Mouse (Mus musculus) left cerebral cortex, adult 8-10 months (tissue): ENCODE data around the gene Trim25. TPM values are rescaled to one million over a fixed set of nuclear protein-coding genes. Genes with fewer than 3 reads are reported as not detected.
A peak's percentile ranks its signal among the peaks of the same experiment; 100 is the strongest.
"Not testable (repeated sequence)": the region's sequence is repeated elsewhere in the genome, so short reads cannot be mapped to it uniquely, and the experiment has no call there.

Experiments used
- DNase-seq, 2 experiments: peaks; one replicate each; pipeline ENCODE4 v3.0.0; 2022; ENCODE audit warnings: low spot score in 2 of 2
- total RNA-seq, 4 experiments: library from RNA; stranded (reverse); gene quantifications; 2 replicates each; pipeline ENCODE4 v1.2.4; 2022

Trim25 gene
- total RNA-seq, 4 experiments from 2014 or later: 4.6 to 6.3 (median 5.7) TPM

- DNase-seq: no peak
These were observed 24.3 kb downstream of the Trim25 start for GRCm38 (mm10) chr11:89023477-89023876.

GRCm38 (mm10) chr11:89024181-89024881 is 25.2 kb downstream of the Trim25 start:
- no peak for DNase-seq

GRCm38 (mm10) chr11:89025603-89026002 is 26.4 kb downstream of the Trim25 start:
- no peak for DNase-seq

GRCm38 (mm10) chr11:89026117-89026516 is 26.9 kb downstream of the Trim25 start:
- no peak for DNase-seq

- DNase-seq: no peak
These were observed 28.8 kb downstream of the Trim25 start for GRCm38 (mm10) chr11:89027955-89028361.

GRCm38 (mm10) chr11:89028871-89029405 is 29.8 kb downstream of the Trim25 start:
- no peak for DNase-seq

- DNase-seq: no peak
These were observed 31.4 kb downstream of the Trim25 start for GRCm38 (mm10) chr11:89030552-89030951.

- no peak for DNase-seq
These were observed 32.0 kb downstream of the Trim25 start for GRCm38 (mm10) chr11:89031189-89031588.

- no peak for DNase-seq
These were observed 35.4 kb downstream of the Trim25 start for GRCm38 (mm10) chr11:89034592-89034991.

- DNase-seq: no peak
These were observed 36.4 kb downstream of the Trim25 start for GRCm38 (mm10) chr11:89035552-89035951.

GRCm38 (mm10) chr11:89038496-89038895 is 39.3 kb downstream of the Trim25 start:
- no peak for DNase-seq

GRCm38 (mm10) chr11:89039325-89039724 is 40.1 kb downstream of the Trim25 start:
- DNase-seq: peak; percentile 34 to 37

- not testable (repeated sequence) for DNase-seq
These were observed 41.9 kb downstream of the Trim25 start for GRCm38 (mm10) chr11:89041073-89041472.

GRCm38 (mm10) chr11:89043046-89043445 is 43.9 kb downstream of the Trim25 start:
- no peak for DNase-seq

- DNase-seq: not testable (repeated sequence)
These were observed 46.3 kb downstream of the Trim25 start for GRCm38 (mm10) chr11:89045501-89045900.

- DNase-seq: no peak
These were observed 46.8 kb downstream of the Trim25 start for GRCm38 (mm10) chr11:89046021-89046420.

GRCm38 (mm10) chr11:89051767-89052166 is 52.6 kb downstream of the Trim25 start:
- DNase-seq: no peak

GRCm38 (mm10) chr11:89055931-89056690 is 56.9 kb downstream of the Trim25 start:
- no peak for DNase-seq

- DNase-seq: no peak
These were observed 59.5 kb downstream of the Trim25 start for GRCm38 (mm10) chr11:89058515-89059270.

GRCm38 (mm10) chr11:89059919-89060422 is 60.8 kb downstream of the Trim25 start:
- DNase-seq: peak; percentile 23 to 25

GRCm38 (mm10) chr11:89060423-89061089 is 61.4 kb downstream of the Trim25 start:
- peak; percentile 74 to 93 for DNase-seq
